Comparison of ENCODE assay signal across 17 mouse cellular contexts in the genomic region with DNA sequence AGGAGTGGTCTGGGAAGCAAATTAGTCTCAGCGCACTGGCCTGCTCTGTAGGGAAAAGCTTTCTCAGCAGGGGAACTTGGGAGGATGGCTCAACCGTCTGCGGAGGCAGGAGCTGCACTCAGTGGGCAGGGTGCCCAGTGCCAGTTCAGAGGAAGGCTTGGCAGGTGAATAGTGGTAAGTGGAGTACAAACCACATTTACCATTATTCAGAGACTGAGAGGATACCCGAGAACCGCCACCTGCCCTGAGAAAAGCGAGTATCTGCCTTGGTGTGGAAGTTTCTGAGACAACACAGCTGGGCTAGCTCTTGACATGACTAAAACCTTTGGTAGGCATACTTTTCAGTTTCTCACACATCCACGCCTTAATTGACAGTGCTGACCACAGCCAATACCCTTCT. TPM values are rescaled to one million over a fixed set of nuclear protein-coding genes. Genes with fewer than 3 reads are reported as not detected.
DNase-seq lines count a peak whose midpoint lies in the region; ATAC-seq and TF ChIP-seq lines count a peak whose summit lies in the region.
"Had no signal": no experiment of that assay in that cellular context is flagged by ENCODE, and none has a peak within 500 bp of the region (broad histone marks: within the 10 kb centered on the region; RNA-seq: fewer than 3 reads in every experiment).

No protein-coding gene starts in this region.

- no peak overlapping the region for H3K4me2 ChIP-seq in liver, embryonic 12.5 days
- no peak overlapping the region for H3K4me2 ChIP-seq in heart, embryonic 11.5 days
- H3K4me2 ChIP-seq: midbrain, embryonic 13.5 days had no signal

- no peaks in the 10 kb centered on the region for H3K9me3 ChIP-seq in liver, embryonic 12.5 days (replicated peaks)
- H3K9me3 ChIP-seq in heart, embryonic 11.5 days (replicated peaks; ENCODE audit: control insufficient read depth, low read length), result no peaks in the 10 kb centered on the region
- H3K9me3 ChIP-seq: midbrain, embryonic 13.5 days had no signal

- no peak overlapping the region for H3K27ac ChIP-seq in gastrocnemius, adult 2 months
- H3K27ac ChIP-seq in liver, embryonic 12.5 days, result no peak overlapping the region
- H3K27ac ChIP-seq in heart, embryonic 11.5 days (ENCODE audit: low read depth, low read length), result no peak overlapping the region
- H3K27ac ChIP-seq: heart, adult 2 months; liver, embryonic 14.5 days; midbrain, embryonic 13.5 days had no signal

- H3K4me1 ChIP-seq in liver, embryonic 12.5 days, result no peaks in the 10 kb centered on the region; the same call in 1 of the 2 replicates
- 0 out of 2 replicates have a peak, but pooled peaks cover 2% of the 10 kb centered on the region for H3K4me1 ChIP-seq in heart, embryonic 11.5 days (ENCODE audit: control insufficient read depth, insufficient read depth, low read length)
- H3K4me1 ChIP-seq: midbrain, embryonic 13.5 days had no signal

- no peaks in the 10 kb centered on the region for H3K36me3 ChIP-seq in liver, embryonic 12.5 days
- no peaks in the 10 kb centered on the region for H3K36me3 ChIP-seq in heart, embryonic 11.5 days (ENCODE audit: control insufficient read depth, insufficient read depth, low read length)
- H3K36me3 ChIP-seq: midbrain, embryonic 13.5 days had no signal

- intact Hi-C loops in gastrocnemius, adult 2 months (cut with DNase I), result no loop called here

- TF ChIP-seq CTCF in gastrocnemius, adult 2 months (IDR thresholded peaks at IDR 0.05), result no peak

- 54% methylated on average over 7 of the region's 7 CpGs for WGBS in liver, embryonic 12.5 days (ENCODE audit: insufficient replicate concordance)
- 64% methylated on average over 7 of the region's 7 CpGs for WGBS in heart, embryonic 11.5 days (ENCODE audit: insufficient replicate concordance)

- H3K27me3 ChIP-seq in liver, embryonic 12.5 days (replicated peaks), result peaks cover 29% of the 10 kb centered on the region; the same call in 1 of the 2 replicates
- H3K27me3 ChIP-seq in heart, embryonic 11.5 days (ENCODE audit: control insufficient read depth, insufficient read depth, low read length), result no peaks in the 10 kb centered on the region
- H3K27me3 ChIP-seq: midbrain, embryonic 13.5 days had no signal

- H3K4me3 ChIP-seq in gastrocnemius, adult 2 months, result no peak overlapping the region
- H3K4me3 ChIP-seq in liver, embryonic 12.5 days, result no peak overlapping the region
- H3K4me3 ChIP-seq in heart, embryonic 11.5 days (ENCODE audit: low read depth, low read length), result no peak overlapping the region
- H3K4me3 ChIP-seq: heart, adult 2 months; midbrain, embryonic 13.5 days had no signal

- H3K9ac ChIP-seq in liver, embryonic 12.5 days, result no peak overlapping the region
- no peak overlapping the region for H3K9ac ChIP-seq in heart, embryonic 11.5 days (ENCODE audit: low read depth, low read length)
- H3K9ac ChIP-seq: liver, embryonic 14.5 days; midbrain, embryonic 13.5 days had no signal

- peak; percentile 24 for DNase-seq in gastrocnemius, adult 2 months
- no peak for DNase-seq in gastrocnemius, postnatal 4 days (ENCODE audit: low spot score in 2 of 2)
- peak; percentile 8 for DNase-seq in thymus, postnatal 0 days (ENCODE audit: low spot score)
- DNase-seq in thymus, postnatal 14 days, result no peak
- peak; percentile 81 for DNase-seq in cerebellum, adult 9-10 months
- no peak for DNase-seq in kidney, postnatal 36 days
- DNase-seq: heart, adult 2 months; heart, postnatal 14 days; kidney, adult 9 months had no signal

- ATAC-seq in liver, embryonic 12.5 days, result no peak
- no peak for ATAC-seq in heart, embryonic 11.5 days (replicated peaks; ENCODE audit: insufficient number of reproducible peaks, low FRiP score, low TSS enrichment)
- ATAC-seq: forebrain, embryonic 14.5 days; hindbrain, embryonic 16.5 days; midbrain, embryonic 13.5 days had no signal

RNA-seq across cellular contexts. Expression of a gene that starts 32.1 kb away (rescaled TPM):
- total RNA-seq in gastrocnemius, adult 2 months (2021), result not detected
- total RNA-seq in gastrocnemius, postnatal 4 days (2021), result not detected
- 1.1 and 1.3 TPM in 2 replicates for polyA plus RNA-seq in thymus, postnatal 0 days (2015; fragmentation: Nextera tagmentation; extraction: Ambion mirVana)
- polyA plus RNA-seq in liver, embryonic 12.5 days (2016; fragmentation: Nextera tagmentation; extraction: Ambion mirVana), result not detected in 2 replicates
- polyA plus RNA-seq in heart, embryonic 11.5 days (2014; fragmentation: Nextera tagmentation; extraction: Ambion mirVana), result not detected in 2 replicates
- total RNA-seq: heart, adult 2 months; heart, postnatal 14 days; layer of hippocampus, postnatal 10 days; left cerebral cortex, postnatal 36 days had no signal
- polyA plus RNA-seq: forebrain, embryonic 14.5 days; heart, adult 2 months; hindbrain, embryonic 16.5 days; liver, embryonic 14.5 days; midbrain, embryonic 13.5 days had no signal

RNA-seq across cellular contexts. Expression of a gene that starts 49.7 kb away (rescaled TPM):
- total RNA-seq in gastrocnemius, adult 2 months (2021), result not detected
- not detected for total RNA-seq in gastrocnemius, postnatal 4 days (2021)
- 0.23 and 0.36 TPM in 2 replicates for polyA plus RNA-seq in thymus, postnatal 0 days (2015; fragmentation: Nextera tagmentation; extraction: Ambion mirVana)
- polyA plus RNA-seq in liver, embryonic 12.5 days (2016; fragmentation: Nextera tagmentation; extraction: Ambion mirVana), result not detected in 2 replicates
- polyA plus RNA-seq in heart, embryonic 11.5 days (2014; fragmentation: Nextera tagmentation; extraction: Ambion mirVana), result not detected in 2 replicates
- total RNA-seq: heart, adult 2 months; heart, postnatal 14 days; layer of hippocampus, postnatal 10 days; left cerebral cortex, postnatal 36 days had no signal
- polyA plus RNA-seq: forebrain, embryonic 14.5 days; heart, adult 2 months; hindbrain, embryonic 16.5 days; liver, embryonic 14.5 days; midbrain, embryonic 13.5 days had no signal

Comparison
In these comparisons a context has a peak if more than half of its experiments do, and no peak if none do; other contexts are left out.
1. DNase-seq: peak in gastrocnemius, adult 2 months (single experiment), thymus, postnatal 0 days (single experiment) and cerebellum, adult 9-10 months (single experiment); none in gastrocnemius, postnatal 4 days (0 of 2), thymus, postnatal 14 days (single experiment) and kidney, postnatal 36 days (0 of 2).